Mouse (Mus musculus) Muller cell, postnatal 12 days (primary cell): ENCODE results near the gene Catip.
A peak's percentile ranks its signal among the peaks of the same experiment; 100 is the strongest.

Experiments
- DNase-seq: peaks from one replicate; pipeline ENCODE4 v3.0.0-alpha.2; 2015; ENCODE audit errors: inconsistent ontology term

The Catip gene

GRCm38 (mm10) chr1:74342308-74342707 is 19.6 kb upstream of the Catip start:
- no peak for DNase-seq

GRCm38 (mm10) chr1:74343161-74343560 is 18.7 kb upstream of the Catip start:
- DNase-seq: no peak

DNA sequence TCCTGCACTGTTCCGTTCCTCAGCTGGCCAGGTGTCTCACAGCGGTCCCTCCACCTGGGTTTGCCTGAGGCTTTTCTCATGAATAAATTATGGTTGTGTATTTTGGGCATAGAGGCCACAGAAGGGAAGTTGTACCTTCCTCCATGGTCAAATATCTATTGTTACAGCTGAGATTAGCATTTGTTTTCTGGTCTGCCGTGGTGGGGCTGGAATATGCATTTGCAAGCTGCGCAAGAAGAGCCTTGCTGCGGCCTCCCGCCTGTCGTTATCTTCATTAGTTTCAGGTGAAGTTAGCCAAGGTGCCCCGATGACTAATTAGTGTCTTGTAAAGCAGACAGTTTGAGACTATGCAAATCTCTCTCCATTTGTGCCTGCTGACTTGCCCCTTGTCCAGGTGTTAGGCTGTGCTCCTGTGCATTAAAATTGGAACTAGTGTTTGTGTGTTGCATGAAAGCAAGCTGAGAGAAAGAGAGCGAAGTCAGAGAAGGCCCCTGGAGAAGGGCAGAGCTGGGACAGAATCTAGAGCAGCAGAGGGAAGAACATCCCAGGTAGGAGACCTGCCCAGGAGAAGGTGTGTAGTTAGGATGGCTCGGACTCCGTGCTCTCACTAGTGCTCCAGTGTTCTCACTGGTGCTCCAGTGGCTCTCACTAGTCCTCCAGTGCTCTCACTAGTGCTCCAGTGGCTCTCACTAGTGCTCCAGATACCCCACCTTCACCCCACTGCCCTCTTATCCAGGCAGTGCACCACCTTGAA is 17.6 kb upstream of the Catip start:
- DNase-seq: no peak

DNA sequence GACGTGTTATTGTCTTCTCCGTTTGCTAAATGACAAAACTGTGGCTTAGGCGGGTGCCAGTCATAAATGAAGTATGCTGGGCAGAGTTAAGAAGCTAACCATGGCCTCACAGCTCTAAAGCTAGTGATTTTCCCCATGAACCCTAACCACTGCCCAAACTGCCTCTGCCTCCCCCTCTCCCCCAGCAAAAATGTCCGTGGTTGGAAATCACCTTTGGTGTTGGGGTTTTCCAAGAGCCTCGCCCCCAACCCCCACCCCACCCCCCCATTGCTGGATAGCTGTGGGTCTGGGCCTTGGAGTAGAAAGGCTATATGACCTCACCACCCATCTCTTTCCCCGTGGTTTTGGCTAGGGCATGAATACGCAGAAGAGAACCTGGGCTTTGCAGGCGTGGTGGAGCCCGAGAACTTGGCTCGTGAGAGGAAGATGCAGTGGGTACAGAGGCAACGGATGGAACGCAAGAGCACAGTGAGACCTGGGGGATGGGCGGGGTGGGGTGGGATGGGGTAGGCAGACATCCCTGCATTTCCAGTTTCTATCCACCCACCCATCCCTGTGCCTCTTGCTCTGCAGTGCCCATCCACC is 10.6 kb upstream of the Catip start:
- no peak for DNase-seq

DNA sequence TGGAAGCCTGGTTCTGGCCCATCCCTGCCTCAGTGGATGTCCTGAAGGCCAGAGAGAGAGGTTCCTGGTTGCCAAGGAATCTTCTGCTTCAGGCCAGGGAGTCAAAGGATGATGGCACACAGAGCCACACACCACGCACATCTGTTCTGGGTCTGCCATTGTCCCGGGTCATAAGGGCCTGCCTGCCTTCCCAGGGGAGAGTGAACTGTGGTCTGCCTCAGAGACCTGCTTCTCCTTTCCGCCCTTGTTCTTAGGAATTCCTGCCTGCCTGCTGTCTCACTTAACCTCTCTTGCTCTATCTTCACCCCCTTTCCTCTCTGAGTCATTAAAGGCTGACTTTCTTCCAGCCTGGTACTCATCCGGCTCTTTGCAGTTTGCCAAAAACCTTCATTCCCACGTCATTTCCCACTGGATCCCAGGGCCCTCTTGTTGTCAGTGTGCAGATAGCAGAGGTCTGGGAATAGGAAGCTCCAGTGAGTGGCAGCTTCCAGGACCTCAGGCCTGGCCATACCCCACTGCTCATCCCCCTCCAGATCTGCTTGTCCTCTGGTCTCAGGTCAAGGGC is 9.3 kb upstream of the Catip start:
- no peak for DNase-seq

- no peak for DNase-seq
Measured at GRCm38 (mm10) chr1:74353453-74354229, 8.3 kb upstream of the Catip start.

- DNase-seq: no peak
Measured at GRCm38 (mm10) chr1:74357531-74357930, 4.4 kb upstream of the Catip start.

DNA sequence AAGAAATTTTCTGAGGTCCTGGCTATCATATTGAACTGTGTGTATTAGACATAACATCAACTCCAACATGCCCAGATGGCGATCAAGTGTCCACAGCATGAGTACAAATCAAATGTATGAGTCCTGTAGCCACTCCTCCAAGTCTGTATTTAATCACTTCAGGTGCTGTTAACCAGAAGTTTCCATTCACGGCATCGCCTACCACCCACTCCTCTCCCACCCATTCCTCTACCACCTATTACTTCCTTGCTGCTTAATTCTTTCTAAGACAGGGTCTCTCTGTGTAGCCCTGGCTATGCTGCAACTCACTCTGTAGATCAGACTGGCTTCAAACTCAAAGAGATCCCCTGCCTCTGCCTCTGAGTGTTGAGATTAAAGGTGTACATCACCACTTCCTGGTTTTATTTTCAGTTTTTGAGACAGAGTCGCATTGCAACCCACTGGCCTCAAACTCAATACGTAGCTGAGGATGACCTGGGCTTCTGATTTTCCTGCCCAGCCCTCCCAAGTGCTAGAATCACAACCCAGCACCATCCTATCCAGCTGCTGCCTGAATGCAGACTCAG is 1.9 kb upstream of the Catip start:
- no peak for DNase-seq

DNA sequence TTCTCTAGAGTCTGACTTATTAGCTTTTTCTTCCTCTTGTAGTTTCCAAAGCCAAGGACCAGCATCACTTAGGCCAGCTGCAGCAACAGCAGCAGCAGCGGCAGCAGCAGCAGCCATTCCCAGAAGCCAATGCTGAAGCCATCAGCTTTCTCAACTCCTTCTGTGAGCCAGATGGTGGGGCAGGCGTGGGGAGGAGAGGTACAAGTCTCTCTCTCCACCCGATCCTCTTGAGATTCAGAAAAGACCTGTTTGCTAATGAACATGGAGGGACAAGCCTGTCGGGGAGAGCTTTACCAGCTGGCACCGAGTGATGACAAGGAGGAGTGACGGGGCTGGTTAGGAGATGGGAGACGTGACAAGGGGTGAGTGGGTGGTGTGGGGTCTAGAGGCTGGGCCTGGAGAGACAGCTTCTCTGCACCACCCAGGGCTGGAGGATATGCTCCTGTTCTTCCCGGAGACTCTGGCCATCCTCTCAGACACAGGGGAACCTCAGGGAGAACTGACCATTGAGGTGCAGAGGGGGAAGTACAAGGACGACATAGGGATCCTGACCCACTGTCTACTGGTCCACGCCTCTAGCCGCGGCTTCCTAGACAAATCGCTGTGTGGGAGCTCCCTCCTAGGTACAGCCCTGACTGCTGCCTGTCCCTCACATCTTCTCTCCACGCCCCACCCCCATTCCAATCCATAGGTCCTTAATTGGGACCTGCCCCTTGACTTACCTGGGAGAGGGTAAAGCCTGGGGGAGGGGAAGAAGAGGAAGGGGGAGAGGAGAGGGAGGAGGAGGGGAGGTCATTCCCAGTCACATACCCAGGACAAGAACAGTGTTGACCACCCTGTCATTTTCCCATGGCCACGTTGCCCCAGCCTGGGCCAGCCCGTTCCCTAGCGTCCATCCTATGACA is 669 bp downstream of the Catip start:
- no peak for DNase-seq

- no peak for DNase-seq
Measured at GRCm38 (mm10) chr1:74363437-74363836, 1.5 kb downstream of the Catip start.

DNA sequence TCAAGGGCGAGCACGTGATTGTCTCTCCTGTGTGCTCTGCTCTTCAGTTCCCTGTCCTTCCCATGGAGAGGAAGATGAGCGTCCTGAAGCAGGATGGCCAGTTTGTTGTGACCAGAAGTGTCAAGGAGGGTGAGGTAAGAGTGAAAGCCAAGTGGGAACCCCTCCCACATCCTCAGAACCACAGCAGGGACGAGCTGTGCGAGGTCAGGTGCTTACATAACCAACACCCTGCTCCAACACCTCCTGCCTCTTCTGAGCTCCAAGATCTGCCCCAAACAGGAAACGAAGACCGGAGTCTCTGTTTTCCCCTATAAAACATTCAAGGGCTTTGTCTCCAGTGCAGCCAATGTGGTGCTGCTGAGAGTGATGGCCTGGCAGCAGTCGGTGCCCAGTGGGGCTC is 2.4 kb downstream of the Catip start:
- no peak for DNase-seq

DNA sequence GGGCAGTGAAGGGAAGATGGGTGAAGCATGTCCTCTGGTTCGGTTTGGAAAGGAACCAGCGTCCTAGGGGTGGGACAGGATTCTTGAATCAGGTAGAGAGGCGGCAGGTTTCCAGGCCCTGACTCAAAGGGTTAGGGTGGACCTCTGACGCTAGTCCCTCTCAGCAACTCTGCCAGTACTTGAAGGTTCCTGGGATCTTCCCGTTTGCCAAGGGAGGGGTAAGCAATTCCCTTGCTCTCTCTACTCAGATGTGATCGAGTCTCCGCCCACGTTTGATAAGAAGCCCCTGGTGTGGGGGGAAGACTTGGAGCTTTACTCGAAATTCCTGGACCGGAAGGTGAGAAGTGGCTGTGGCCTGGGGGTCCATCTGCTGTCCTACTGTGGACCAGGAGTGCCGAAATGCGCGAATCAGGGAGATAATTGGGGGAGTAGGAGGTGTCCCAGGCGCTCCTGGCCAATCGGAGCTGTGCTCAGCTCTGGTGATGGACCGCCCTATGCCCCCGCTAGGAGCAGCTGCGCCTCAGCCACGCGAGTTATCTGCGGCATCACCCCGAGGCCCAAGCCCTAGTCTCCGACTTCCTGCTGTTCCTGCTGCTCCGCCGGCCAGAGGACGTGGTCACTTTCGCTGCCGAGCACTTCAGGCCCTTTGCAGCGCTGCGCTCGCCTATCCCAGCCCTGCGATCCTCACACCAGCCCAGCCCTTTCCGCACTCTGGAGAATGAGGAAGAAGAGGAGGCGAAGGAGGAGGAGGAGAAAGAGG is 6.2 kb downstream of the Catip start:
- DNase-seq: peak; percentile 64

DNA sequence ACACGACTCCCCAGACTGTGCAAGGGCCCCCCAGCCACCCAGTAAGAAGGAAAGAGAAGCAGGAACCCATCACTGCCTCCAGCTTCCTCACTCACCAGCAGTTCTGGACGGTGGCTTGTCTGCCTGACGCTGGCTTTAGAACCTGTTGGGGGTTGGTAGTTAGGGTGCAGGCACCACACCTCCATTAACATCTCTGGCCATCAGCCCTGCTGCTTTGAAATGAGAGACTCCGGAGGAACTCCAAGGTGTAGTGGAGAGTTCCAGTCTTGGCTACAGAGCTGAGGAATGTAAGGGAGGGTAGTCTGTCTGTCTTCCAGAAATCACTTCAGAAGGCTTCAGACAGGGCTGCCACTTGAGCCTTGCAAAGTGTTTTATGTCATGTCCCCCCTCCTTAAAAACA is 8.1 kb downstream of the Catip start:
- DNase-seq: no peak

DNA sequence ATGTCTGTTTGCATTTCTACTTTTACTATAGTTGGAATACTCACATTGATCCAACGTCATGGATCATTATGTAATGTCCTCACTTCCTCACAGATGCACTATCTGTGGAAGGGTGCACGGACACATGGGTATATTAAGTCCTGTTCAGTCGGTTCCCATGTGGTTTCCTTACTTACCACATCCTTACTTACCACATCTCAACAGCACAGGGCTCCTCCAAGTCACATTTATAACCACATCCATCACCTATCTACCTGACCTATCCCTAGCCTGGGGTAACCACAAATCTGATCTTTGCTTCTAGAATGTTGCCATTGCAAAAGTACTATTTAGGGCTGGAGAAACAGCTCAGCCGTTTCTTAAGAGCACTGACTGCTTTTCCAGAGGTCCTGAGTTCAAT is 11.5 kb downstream of the Catip start:
- no peak for DNase-seq

DNA sequence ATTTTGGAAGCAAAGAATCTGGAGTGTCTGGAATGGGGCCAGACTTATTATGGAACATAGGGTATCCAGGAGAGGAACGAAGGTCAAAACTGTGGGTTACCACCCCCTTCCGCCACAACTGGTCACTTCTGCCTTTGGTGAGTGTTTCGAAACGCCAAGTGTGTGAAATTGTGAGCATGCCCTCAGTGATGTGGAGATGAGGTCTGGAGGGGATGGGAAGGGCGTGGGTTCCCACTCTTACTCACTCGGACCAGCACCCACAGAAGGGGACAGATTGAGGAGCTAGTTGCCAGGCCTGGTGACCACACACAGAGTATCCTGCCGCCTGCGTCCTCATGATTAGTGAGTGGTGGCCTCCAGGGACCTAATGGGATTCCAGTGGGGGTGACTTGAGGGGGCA is 13.1 kb downstream of the Catip start, which contains the start of gene Slc11a1:
Slc11a1 (plus strand) TSS at position 216 of the 400 bp plus-strand sequence.
- no peak for DNase-seq

DNA sequence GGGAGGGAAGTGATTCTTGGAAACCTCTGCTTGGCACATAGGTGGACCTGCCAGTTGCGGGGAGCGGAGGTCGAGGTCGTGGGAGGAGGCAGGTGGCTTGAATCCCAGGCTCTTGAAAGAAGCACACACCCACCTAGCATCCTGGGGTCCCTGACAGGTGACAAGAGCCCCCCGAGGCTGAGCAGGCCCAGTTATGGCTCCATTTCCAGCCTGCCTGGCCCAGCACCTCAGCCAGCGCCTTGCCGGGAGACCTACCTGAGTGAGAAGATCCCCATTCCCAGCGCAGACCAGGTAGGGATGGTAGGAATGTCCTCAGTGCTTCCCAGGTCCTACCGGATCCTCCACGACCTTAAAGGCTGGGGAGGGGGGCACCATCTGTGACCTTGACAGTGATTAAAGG is 13.7 kb downstream of the Catip start:
- no peak for DNase-seq

GRCm38 (mm10) chr1:74376396-74376795 is 14.5 kb downstream of the Catip start:
- no peak for DNase-seq

DNA sequence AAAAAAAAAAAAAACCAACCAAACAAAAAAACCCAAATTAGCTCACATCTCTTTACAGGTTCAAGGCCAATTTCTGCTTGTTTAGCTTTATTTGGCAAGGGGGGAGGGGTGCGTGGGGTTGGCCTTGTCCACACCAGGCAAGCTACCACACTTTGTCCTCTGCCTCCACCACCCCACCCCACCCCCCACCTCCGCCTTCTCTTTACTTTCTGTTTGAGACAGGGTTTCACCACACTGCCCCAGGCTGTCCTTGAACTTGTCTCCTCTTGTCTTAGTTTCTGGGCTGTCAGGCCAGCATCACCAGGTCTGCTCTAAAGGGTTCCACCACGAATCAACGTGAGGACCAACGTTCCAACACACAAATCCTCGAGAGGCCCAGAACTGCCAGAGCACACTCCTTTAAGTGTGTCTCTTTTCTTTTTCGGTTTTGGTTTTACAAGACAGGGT is 17.2 kb downstream of the Catip start:
- no peak for DNase-seq

DNA sequence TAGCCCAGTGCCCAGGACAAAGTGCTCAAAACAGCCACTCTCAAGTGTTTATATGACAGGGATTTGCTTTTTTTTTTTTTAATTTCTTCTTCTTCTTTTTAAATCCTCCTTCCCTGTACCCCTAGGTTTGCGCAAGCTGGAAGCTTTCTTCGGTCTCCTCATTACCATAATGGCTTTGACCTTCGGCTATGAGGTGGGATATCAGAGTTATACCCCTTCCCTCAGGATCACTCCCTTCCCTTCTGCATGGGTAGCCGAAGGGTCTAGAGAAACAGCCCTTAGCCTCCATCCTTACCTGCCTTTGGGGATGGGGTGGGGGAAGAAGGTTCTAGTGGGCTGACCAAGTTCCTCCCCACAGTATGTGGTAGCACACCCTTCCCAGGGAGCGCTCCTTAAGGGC is 18.6 kb downstream of the Catip start:
- no peak for DNase-seq

- no peak for DNase-seq
Measured at GRCm38 (mm10) chr1:74381588-74382021, 19.7 kb downstream of the Catip start.
